In genomic region chr5:121872158-121872557, GRCm38 (mm10) we compare ENCODE assay signal across 8 mouse cellular contexts. TPM values are rescaled to one million over a fixed set of nuclear protein-coding genes. Genes with fewer than 3 reads are reported as not detected.
DNase-seq lines count a peak whose midpoint lies in the region; ATAC-seq lines count a peak whose summit lies in the region.

No protein-coding gene starts in this region.

- intact Hi-C loops in left cerebral cortex, postnatal 4 days (cut with DNase I), result loop anchor here (5.0 kb wide), 1 partner anchor 215 kb away; no protein-coding TSS in a partner anchor

- no peak for ATAC-seq in cerebellum, adult (ENCODE audit: insufficient number of reproducible peaks, low FRiP score, low TSS enrichment)
- ATAC-seq in forebrain, embryonic 16.5 days, result peak; percentile 80
- ATAC-seq in hindbrain, embryonic 14.5 days (ENCODE audit: low FRiP score), result peak; percentile 75
- ATAC-seq in midbrain, embryonic 16.5 days, result peak; percentile 55; the same call in 1 of the 2 replicates

- WGBS in forebrain, embryonic 16.5 days, result 10% methylated on average over 4 of the region's 4 CpGs
- 10% methylated on average over 4 of the region's 4 CpGs for WGBS in hindbrain, embryonic 14.5 days
- 5% methylated on average over 4 of the region's 4 CpGs for WGBS in midbrain, embryonic 16.5 days

- H3K4me3 ChIP-seq in forebrain, embryonic 16.5 days (replicated peaks; ENCODE audit: low read length), result no peak overlapping the region
- H3K4me3 ChIP-seq in hindbrain, embryonic 14.5 days (replicated peaks; ENCODE audit: low read length), result no peak overlapping the region
- no peak overlapping the region for H3K4me3 ChIP-seq in midbrain, embryonic 16.5 days (ENCODE audit: low read depth, low read length)

- no peak overlapping the region for H3K27ac ChIP-seq in forebrain, embryonic 16.5 days (ENCODE audit: low read length)
- no peak overlapping the region for H3K27ac ChIP-seq in hindbrain, embryonic 14.5 days
- no peak overlapping the region for H3K27ac ChIP-seq in midbrain, embryonic 16.5 days (ENCODE audit: low read length)

- no peak overlapping the region for H3K9ac ChIP-seq in forebrain, embryonic 16.5 days (replicated peaks; ENCODE audit: low read depth, low read length)
- H3K9ac ChIP-seq in hindbrain, embryonic 14.5 days, result no peak overlapping the region
- no peak overlapping the region for H3K9ac ChIP-seq in midbrain, embryonic 16.5 days (ENCODE audit: low read depth, low read length)

- H3K36me3 ChIP-seq in forebrain, embryonic 16.5 days (ENCODE audit: control insufficient read depth, insufficient read depth), result peaks cover 7% of the 10 kb centered on the region; the same call in 1 of the 2 replicates
- peaks cover 47% of the 10 kb centered on the region for H3K36me3 ChIP-seq in hindbrain, embryonic 14.5 days (replicated peaks; ENCODE audit: control insufficient read depth, insufficient read depth)
- H3K36me3 ChIP-seq in midbrain, embryonic 16.5 days (ENCODE audit: control insufficient read depth, insufficient read depth, low read length), result peaks cover 24% of the 10 kb centered on the region

- H3K4me1 ChIP-seq in forebrain, embryonic 16.5 days (replicated peaks; ENCODE audit: control insufficient read depth, insufficient read depth, low read length), result no peaks in the 10 kb centered on the region
- no peaks in the 10 kb centered on the region for H3K4me1 ChIP-seq in hindbrain, embryonic 14.5 days (replicated peaks; ENCODE audit: control insufficient read depth, insufficient read depth, low read length)
- H3K4me1 ChIP-seq in midbrain, embryonic 16.5 days (ENCODE audit: control insufficient read depth, insufficient read depth, low read length), result no peaks in the 10 kb centered on the region

- H3K9me3 ChIP-seq in forebrain, embryonic 16.5 days (ENCODE audit: control insufficient read depth, low read length), result no peaks in the 10 kb centered on the region
- H3K9me3 ChIP-seq in hindbrain, embryonic 14.5 days (ENCODE audit: control insufficient read depth, low read length), result no peaks in the 10 kb centered on the region
- H3K9me3 ChIP-seq in midbrain, embryonic 16.5 days (replicated peaks; ENCODE audit: control insufficient read depth, low read length, poor library complexity, severe bottlenecking), result no peaks in the 10 kb centered on the region

- H3K4me2 ChIP-seq in forebrain, embryonic 16.5 days (ENCODE audit: low read length), result no peak overlapping the region
- no peak overlapping the region for H3K4me2 ChIP-seq in hindbrain, embryonic 14.5 days (replicated peaks)
- no peak overlapping the region for H3K4me2 ChIP-seq in midbrain, embryonic 16.5 days (ENCODE audit: low read length)

- peak; percentile 69 for DNase-seq in cerebellum, adult 11 months
- peak; percentile 52 for DNase-seq in cerebellum, adult 11-12 months
- peak; percentile 91 for DNase-seq in hindbrain, embryonic 14.5 days (ENCODE audit: low spot score)
- peak; percentile 89 for DNase-seq in left cerebral cortex, postnatal 4 days
- DNase-seq in spleen, postnatal 10 days (ENCODE audit: low spot score in 2 of 2), result peak; percentile 41 to 79

- no peaks in the 10 kb centered on the region for H3K27me3 ChIP-seq in forebrain, embryonic 16.5 days (replicated peaks; ENCODE audit: control insufficient read depth, insufficient read depth, low read length)
- no peaks in the 10 kb centered on the region for H3K27me3 ChIP-seq in hindbrain, embryonic 14.5 days (ENCODE audit: control insufficient read depth, insufficient read depth, low read length)
- H3K27me3 ChIP-seq in midbrain, embryonic 16.5 days (ENCODE audit: control insufficient read depth, insufficient read depth, low read depth, low read length), result no peaks in the 10 kb centered on the region

RNA-seq across cellular contexts. Expression of gene Pheta1, which starts 23.4 kb away (rescaled TPM):
- polyA plus RNA-seq in forebrain, embryonic 16.5 days (2015; fragmentation: Nextera tagmentation; extraction: Ambion mirVana), result 55.7 TPM in 2 replicates
- 28.7 and 32.3 TPM in 2 replicates for polyA plus RNA-seq in hindbrain, embryonic 14.5 days (2014; fragmentation: Nextera tagmentation; extraction: Ambion mirVana)
- total RNA-seq in left cerebral cortex, postnatal 4 days (2021), result 10 to 100 TPM; 19.4 to 19.9 TPM
- 43.4 and 51.3 TPM in 2 replicates for polyA plus RNA-seq in midbrain, embryonic 16.5 days (2015; fragmentation: Nextera tagmentation; extraction: Ambion mirVana)

RNA-seq across cellular contexts. Expression of gene Sh2b3, which starts 34.7 kb away (rescaled TPM):
- 5.5 and 5.9 TPM in 2 replicates for polyA plus RNA-seq in forebrain, embryonic 16.5 days (2015; fragmentation: Nextera tagmentation; extraction: Ambion mirVana)
- 8.8 and 9.1 TPM in 2 replicates for polyA plus RNA-seq in hindbrain, embryonic 14.5 days (2014; fragmentation: Nextera tagmentation; extraction: Ambion mirVana)
- total RNA-seq in left cerebral cortex, postnatal 4 days (2021), result 10 to 100 TPM; 13.3 to 13.4 TPM
- polyA plus RNA-seq in midbrain, embryonic 16.5 days (2015; fragmentation: Nextera tagmentation; extraction: Ambion mirVana), result 6.1 and 6.7 TPM in 2 replicates
